Mouse (Mus musculus) activated CD4-positive, CD25-positive, alpha-beta regulatory T cell, adult 4 months (primary cell): ENCODE data around the gene Zfpl1. TPM values are rescaled to one million over a fixed set of nuclear protein-coding genes. Genes with fewer than 3 reads are reported as not detected.
"Not testable (repeated sequence)": the region's sequence is repeated elsewhere in the genome, so short reads cannot be mapped to it uniquely, and the experiment has no call there.

Source experiments
- ATAC-seq: one replicate; pipeline ENCODE4 v1.8.0; 2017
- polyA plus RNA-seq, 2 experiments: library from polyadenylated mRNA; unstranded; fragments of 100-300 nt; shearing (Covaris generic); gene quantifications; one replicate each; pipeline ENCODE4 v1.2.1; 2017

Gene Zfpl1
- polyA plus RNA-seq = 10 to 100 TPM; 26.9 to 43.8 TPM

- peak; percentile 88 for ATAC-seq
Measured at GRCm38 (mm10) chr19:6084478-6085248, at the start of gene Zfpl1, which contains the start of gene Cdca5. Gene Zfpl1, minus strand, starts transcription at chr19:6084956. Gene Cdca5, plus strand, starts transcription at chr19:6084983.

GRCm38 (mm10) chr19:6133197-6133596 lies 48.4 kb upstream of the Zfpl1 start:
- ATAC-seq = not testable (repeated sequence)

- ATAC-seq = no peak
Measured at GRCm38 (mm10) chr19:6132171-6132827, 47.5 kb upstream of the Zfpl1 start.

GRCm38 (mm10) chr19:6130414-6131128 lies 45.8 kb upstream of the Zfpl1 start:
- not testable (repeated sequence) for ATAC-seq

- ATAC-seq = peak; percentile 92
Measured at GRCm38 (mm10) chr19:6127760-6128341, 43.1 kb upstream of the Zfpl1 start, which contains the start of gene Snx15. Gene Snx15, minus strand, starts transcription at chr19:6128304.

GRCm38 (mm10) chr19:6126789-6127580 lies 42.2 kb upstream of the Zfpl1 start:
- ATAC-seq = no peak

- no peak for ATAC-seq
Measured at GRCm38 (mm10) chr19:6126289-6126688, 41.5 kb upstream of the Zfpl1 start.

- no peak for ATAC-seq
Measured at GRCm38 (mm10) chr19:6124898-6125297, 40.1 kb upstream of the Zfpl1 start.

GRCm38 (mm10) chr19:6123330-6123729 lies 38.6 kb upstream of the Zfpl1 start:
- ATAC-seq = no peak

- ATAC-seq = no peak
Measured at GRCm38 (mm10) chr19:6121761-6122160, 37.0 kb upstream of the Zfpl1 start.

GRCm38 (mm10) chr19:6118677-6119185 lies 34.0 kb upstream of the Zfpl1 start:
- no peak for ATAC-seq

GRCm38 (mm10) chr19:6117986-6118676 lies 33.4 kb upstream of the Zfpl1 start, which contains the start of gene Sac3d1:
Gene Sac3d1, minus strand, starts transcription at chr19:6118650.
- peak; percentile 84 for ATAC-seq

- ATAC-seq = no peak
Measured at GRCm38 (mm10) chr19:6117346-6117985, 32.7 kb upstream of the Zfpl1 start.

- ATAC-seq = no peak
Measured at GRCm38 (mm10) chr19:6116113-6116850, 31.5 kb upstream of the Zfpl1 start.

GRCm38 (mm10) chr19:6113116-6113515 lies 28.4 kb upstream of the Zfpl1 start:
- no peak for ATAC-seq

GRCm38 (mm10) chr19:6105586-6105985 lies 20.8 kb upstream of the Zfpl1 start, which contains the start of gene Naaladl1:
Gene Naaladl1, plus strand, starts transcription at chr19:6105782.
- no peak for ATAC-seq

GRCm38 (mm10) chr19:6104476-6104875 lies 19.7 kb upstream of the Zfpl1 start:
- no peak for ATAC-seq

- no peak for ATAC-seq
Measured at GRCm38 (mm10) chr19:6102169-6102853, 17.6 kb upstream of the Zfpl1 start.

GRCm38 (mm10) chr19:6101186-6101585 lies 16.4 kb upstream of the Zfpl1 start:
- no peak for ATAC-seq
